Mouse (Mus musculus) NIH3T3 (cell line): ENCODE measurements at regions not wholly inside any gene's neighbourhood (a gene's known extent, or its start where the extent isn't known, plus 50 kb on each side); places are given as distances from the start of the nearest gene placed in this dataset.
A peak's percentile ranks its signal among the peaks of the same experiment; 100 is the strongest.
"Not testable (repeated sequence)": the region's sequence is repeated elsewhere in the genome, so short reads cannot be mapped to it uniquely, and the experiment has no call there.

Experiments used
- DNase-seq: peaks from one replicate; pipeline ENCODE4 v3.0.0-alpha.2; 2012; ENCODE audit warnings: low read depth

DNA sequence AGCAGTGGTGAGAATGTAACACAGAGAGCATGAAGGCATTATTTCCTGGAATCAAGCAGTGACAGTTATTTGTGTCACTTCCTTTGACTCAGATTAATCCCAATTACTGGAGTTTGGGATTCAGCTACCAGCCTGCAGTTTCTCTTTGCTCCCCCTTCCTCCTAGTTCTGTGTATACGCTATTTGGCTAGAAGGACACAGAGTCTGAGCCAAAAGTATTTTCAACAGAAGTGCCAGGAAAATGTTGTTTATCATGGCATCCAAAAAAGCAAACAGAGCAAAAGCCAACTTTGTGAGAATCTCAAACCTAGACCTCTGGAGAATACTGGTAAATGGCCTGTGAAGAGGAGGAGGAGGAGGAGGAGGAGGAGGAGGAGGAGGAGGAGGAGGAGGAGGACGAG lies 600.4 kb downstream of the Crisp4 start:
- peak; percentile 5 for DNase-seq

DNA sequence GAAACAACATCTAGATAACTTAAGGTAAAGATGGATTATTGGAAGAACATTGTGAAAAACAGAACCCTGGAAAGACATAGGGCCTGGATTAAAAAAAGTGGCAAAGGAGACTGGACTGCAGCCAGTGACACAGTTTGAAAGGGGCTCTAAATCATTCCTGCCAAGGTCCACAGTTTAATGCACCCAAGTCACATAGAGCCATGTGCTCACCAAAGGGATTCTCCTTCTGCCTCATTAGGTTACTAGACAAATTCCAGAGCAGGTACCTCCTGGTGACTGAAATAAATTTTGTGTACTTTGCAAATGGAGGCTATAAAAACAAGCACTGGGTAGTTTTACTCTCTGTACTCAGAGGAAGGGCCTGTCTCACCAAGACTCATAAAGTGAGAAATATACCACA lies 607.5 kb downstream of the Crisp4 start:
- no peak for DNase-seq

DNA sequence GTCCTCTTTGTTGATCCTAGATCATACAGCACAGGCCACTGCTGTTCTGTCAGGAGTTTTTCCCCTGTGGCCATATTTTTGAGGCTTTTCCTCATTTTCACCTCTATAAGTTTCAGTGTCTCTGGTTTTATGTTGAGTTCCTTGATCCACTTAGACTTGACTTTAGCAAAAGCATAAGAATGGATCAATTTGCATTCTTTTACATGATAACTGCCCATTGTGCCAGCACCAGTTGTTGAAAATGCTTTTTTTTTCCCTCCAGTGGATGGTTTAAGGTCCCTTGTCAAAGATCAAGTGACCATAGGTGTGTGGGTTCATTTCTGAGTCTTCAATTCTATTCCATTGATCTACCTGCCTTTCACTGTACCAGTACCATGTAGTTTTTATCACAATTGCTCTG lies 614.4 kb downstream of the Crisp4 start:
- not testable (repeated sequence) for DNase-seq

DNA sequence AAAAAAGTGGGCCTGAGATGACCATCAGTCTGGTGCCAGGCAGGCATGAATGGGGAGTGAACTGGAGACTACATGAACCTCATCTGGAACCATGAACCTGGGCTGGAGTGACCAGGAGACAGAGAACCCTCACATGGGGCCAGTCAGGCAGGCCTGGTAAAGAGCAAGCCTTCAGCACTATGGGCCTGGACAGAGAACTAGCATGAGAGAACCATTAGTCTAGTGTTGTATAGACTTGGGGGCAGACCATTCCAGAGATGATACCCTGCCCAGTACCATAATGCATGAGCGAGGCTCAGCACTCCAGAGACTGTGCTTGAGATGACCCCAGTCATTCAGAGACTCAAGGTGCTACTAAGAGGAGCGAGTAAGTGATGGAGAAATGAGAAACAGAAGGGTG lies 625.6 kb downstream of the Crisp4 start:
- DNase-seq = peak; percentile 25

DNA sequence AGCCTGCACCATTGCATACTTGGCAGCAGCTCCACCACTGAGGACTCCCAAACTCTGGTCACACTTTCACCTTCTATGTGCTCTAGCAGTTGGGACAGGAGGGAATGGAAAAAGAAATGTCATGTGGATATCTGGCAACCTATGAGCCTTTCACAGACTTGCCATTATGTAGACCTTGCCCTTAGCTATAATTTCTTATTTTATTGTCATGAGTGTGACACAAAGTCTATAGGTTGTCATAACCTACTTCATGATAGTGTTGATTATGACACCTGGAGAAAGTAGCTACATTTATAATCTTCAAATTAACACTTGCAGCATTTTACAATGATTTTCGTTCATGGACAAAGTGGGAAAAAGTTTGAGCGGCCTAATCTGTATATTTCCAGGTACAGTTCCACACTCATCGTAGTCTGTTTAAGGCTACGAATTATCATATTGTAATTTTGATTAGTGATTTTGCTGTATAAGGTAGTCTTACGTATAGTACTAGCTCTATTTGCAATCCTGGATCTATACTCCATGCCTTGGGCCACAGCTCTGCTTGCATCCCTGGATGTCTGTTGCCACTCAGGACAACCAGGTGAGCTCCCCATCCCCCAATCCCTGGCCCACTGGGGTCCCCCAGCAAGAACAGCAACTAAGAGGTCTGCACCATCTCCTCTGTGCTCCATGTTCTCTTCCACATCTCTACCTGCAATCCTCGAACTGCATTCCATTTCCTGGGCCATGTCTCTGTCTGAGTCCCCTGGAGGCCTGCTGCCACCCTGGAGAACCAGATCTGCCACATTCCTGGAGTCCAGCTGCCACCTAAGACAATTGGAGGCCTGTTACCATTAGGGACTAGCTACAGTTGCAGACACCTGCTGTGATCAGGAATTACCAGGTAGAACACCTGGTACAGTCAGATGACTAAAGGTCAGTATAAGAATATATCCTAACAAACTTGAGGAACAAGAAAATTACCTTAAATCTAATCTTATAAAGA lies 639.3 kb downstream of the Crisp4 start:
- DNase-seq = no peak

DNA sequence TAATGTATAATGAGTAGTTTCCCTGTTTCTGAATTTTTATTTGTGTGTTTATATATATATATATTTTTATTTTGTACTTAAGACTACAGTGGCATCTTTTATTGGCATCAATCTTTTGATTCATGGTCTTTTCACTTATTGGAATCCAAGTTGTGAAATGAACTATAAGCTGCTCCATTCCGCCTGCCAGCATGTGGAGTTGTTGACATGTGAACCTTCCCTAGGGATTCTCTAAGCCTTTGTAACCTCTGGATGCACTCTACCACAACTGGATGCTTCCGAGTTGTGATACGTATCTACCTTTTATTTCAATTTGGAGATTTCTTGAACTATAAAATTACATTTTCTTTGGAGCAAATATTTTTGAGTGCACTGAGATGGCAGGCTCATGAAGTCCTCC lies 652.1 kb downstream of the Crisp4 start:
- DNase-seq = peak; percentile 52

DNA sequence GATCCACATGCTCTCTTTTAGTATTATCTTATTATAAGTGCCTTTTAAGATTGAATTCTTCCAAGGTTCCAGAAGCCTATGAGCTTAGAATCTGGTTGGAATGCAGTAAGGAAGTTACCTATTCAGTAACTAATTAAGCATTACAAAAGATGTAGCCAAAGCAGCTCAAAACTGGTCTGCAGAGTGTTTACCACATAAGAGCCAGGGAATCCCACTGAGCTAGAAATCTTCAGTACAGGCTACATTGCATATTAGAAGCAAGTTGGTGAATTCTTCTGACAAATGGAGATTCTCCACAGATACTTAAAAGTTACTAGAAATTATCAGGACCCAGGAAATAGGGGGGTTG lies 655.9 kb downstream of the Crisp4 start:
- not testable (repeated sequence) for DNase-seq

DNA sequence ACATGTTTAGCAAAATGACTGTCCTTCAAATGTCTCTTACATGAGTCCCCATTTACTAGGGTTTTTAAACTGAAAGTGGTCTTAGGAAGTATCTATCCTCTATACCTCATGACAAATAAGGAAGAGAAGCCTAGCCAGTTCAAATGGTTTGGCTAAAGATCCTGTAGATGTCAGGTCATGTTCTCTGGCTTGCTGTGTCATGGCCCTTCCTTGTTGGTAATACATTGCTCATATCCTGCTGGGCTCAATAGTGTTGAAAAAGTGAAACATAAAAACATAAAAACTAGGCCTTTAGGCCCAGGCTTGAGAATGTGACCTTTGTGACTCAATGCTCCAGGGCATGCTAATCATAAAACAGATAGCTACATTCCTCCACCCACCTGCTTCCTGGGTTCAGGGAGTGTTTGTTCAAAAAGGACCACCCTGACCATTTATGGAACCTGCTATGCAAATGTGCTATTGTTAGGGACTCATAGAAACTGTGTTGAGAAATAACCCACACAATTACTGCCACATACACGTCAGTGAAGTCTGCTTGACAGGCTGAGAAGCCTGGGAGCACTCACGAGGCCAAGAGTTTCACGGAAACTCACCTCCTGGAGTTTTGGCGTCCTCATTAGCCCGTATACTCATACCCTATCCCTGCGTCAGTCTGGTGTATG lies 656.4 kb downstream of the Crisp4 start:
- DNase-seq = peak; percentile 61

DNA sequence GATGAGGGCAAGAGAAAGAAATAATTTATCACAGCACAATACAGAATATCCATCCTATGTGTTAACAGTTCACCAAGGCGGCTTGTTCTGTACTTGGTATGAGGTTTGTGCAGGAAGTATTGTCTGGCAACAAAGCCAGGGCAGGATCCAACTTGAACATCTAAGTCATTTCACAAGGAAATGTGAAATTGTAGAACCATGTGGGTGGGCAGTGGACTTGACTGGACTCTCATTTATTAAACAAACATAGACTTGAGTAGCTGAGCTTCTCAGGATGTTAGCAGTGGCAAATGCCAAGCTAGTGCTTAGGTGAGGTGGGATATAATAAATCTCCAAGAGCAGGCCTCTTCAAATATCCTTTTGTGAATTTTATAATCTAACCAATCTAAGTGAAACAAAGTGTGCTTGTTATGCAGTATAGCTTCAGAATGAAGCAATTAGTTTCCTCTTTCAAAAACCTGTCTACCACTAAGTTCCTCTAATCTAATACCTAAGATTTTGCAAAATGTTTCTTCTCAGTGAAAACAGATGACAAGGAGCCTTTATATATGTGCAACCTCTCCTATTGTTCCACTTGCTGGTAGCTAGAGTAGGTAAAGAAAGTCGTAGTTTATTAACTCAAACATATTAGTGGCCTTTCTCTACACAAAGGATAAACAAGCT lies 694.4 kb downstream of the Crisp4 start:
- no peak for DNase-seq

DNA sequence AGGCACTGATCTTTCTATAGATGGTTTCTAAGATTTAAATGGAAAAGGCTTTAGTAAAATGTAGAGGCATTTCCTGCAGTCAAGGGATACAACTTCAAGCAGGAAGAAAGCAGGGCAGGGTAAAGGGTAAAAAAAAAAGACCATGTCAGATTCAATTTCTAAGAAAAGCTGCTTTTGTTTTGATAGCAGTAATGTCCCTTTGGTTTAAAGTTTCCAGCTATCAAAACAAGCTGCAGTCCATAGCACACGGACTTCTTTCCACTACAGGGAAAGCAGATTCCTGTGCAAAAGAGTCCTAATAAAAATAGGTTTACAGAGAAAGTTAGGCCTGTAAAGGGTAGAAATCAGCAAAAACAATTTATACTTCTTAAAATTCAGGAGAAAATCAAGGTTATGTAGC lies 695.0 kb downstream of the Crisp4 start:
- DNase-seq = no peak

DNA sequence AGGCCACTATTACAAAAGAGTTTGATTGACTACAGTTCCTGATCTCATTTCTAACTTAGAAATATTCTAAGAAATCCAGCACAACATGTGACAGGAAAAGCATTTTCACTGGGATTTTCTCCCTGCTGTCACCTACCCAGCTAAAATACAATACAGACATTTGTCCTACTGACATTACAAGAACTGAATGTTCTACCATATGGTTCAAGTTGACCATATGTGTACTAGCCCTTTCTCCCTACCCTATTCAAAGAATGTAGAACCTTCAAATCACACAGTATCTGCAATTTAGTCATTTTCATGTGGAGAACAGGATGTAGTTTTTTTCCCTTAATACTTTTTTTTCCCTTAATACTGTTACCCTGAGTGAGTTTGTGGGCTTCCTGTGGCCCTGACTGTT lies 695.4 kb downstream of the Crisp4 start:
- DNase-seq = no peak

DNA sequence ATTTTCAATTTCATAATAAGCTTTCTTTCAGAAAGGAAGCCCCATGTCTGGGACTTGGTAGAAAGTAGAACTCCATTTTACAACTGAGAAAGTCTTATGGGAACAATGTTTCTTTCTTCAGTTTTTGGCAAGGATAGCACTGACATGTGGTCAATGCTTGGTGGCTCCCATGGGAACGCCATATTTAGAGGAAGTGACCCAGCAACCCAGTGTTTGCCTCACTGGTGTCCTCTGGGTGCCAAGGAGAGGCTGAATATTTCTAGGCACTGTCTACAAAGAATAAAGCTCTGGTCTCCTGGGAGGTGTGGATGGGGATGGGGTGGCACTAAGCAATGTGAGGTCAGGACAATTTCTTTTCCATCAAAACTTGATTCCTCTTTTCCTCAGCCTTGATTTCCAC lies 696.4 kb downstream of the Crisp4 start:
- peak; percentile 21 for DNase-seq

DNA sequence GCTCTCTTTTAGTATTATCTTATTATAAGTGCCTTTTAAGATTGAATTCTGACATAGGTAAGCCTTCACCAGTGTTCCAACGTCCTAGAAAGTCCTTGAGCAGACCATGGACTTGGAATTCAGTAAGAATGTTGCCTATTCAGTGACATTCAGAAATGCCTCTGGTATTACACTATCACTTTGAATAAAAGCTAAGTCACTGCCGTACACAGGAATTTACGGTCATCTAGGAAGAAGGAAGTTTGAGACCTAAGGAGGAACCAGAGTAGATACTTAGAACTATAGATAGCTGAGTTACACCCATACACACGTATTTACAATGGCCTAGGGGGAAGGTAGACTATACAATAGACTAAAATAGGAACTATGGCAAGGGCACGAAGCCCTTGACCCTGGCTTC lies 711.6 kb downstream of the Crisp4 start:
- DNase-seq = not testable (repeated sequence)

DNA sequence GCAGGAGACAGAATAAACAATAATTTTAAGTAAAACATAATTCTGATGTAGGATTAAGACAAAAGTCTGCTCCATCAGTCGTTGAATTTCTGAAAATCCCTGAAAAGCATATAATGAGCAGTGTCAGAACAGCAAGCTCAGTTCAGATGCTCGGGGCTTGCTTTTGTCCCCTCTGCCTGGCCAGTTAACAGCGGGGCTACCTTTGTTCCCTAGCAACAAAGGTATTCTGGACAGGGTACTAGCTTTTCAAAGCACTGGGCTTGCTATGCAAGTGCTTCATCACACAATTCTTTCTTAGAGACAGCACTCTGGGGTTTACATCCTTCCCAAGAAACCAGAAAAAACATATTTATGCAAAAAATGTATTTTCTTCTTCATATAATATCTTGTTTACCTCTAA lies 729.7 kb downstream of the Crisp4 start:
- DNase-seq = no peak

DNA sequence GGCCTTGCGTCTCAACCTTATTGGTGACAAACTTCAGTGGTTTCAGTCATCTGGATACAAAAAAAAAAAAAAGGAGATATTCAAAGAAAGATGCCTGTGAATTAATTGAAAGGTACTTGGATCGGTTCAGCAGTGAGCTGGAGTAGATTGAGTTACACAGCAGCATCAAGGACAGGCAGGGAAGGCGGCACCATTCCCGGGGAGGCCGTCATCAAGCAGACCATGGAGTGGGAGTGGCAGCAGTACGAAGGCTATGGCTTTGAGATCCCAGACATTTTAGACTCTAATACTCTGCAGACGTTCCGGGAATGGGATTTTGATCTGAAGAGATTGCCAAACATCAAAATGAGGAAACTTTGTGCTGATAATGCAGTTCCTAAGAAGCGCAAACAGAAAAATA lies 750.8 kb downstream of the Crisp4 start:
- DNase-seq = no peak

DNA sequence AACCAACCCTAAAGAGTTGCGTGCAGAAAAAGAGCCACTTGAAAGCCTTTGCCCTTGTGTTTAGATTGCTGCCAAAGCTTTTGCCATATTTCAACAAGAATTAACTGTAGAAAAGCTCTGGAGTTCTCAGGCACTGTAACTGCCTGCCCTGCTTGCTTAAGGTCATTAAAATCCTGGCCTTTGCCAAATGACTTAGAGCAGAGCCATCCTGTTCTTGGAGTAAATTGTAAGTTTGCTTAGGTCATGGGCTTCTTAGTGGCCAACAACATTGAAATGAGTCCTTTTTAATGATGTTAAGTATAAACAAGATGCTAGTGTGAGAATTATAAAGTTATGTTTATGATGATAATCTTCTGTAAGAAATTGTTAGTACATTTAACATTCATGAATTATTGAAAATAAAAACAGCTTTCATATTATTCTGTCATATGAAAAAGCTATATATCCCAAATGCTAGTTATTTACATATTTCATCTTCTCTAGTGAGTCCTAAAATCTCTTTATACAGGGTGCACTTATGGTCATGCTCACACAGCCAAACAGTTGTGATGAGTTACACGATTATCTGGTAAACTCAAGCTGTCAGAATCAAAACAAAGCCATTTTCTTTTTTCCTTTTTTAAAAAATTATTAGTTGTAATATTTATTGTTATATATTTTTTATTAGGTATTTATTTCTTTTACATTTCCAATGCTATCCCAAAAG lies 753.4 kb downstream of the Crisp4 start:
- DNase-seq = no peak

DNA sequence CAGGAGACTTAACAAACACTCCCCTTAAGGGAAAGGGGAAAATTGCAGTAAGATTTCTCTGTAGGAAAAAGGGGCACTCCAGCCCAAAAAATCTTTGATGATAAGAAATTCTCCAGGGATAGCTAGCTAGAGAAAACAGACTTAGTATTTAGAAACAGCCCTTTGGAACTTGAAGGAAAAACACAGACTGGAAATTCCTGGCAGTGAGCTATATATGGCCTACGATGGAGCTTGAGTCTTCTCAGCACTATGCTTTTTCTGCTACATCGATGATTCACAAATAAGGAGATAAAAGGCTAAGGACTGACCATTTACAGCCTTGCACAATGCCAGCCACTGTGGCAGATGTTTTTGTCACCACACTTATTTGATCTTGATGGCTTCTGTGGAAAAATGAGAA lies 768.1 kb downstream of the Crisp4 start:
- DNase-seq = no peak

DNA sequence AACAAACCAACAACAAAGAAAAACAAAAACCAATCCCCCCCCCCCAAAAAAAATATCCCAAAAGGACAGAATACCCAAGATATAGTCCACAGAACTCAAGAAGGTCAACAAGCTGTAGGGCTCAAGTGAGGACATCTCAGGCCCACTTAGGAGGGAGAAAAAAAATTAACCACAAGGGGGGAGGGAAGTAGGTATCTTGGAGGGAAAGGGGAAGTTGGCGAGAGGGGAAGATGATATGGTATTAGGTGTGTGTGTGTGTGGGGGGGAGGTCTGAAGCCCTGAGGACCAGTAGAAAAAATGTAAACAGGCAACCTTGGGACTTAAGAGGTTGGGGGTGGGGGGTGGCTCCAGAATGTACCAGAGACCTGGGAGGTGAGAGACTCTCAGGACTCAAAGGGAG lies 797.4 kb downstream of the Crisp4 start:
- no peak for DNase-seq

DNA sequence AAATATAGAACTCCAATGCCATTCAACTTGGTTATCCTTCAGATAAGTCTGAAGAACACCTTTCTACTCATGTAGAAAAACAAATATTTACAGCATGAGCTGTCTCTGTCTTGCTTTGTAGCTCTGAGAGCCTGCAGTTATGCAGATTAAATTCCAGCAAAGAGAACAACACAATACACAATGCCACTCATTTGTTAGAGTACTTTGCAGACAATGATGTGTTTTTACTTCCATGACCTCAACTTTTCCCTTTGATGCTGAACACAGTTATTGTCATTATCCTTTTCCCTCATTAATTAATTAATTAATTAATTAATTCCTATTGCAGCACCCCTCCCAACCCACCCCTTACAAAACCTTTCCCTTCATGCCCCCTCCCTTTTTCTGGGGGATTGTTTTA lies 807.9 kb downstream of the Crisp4 start:
- no peak for DNase-seq

DNA sequence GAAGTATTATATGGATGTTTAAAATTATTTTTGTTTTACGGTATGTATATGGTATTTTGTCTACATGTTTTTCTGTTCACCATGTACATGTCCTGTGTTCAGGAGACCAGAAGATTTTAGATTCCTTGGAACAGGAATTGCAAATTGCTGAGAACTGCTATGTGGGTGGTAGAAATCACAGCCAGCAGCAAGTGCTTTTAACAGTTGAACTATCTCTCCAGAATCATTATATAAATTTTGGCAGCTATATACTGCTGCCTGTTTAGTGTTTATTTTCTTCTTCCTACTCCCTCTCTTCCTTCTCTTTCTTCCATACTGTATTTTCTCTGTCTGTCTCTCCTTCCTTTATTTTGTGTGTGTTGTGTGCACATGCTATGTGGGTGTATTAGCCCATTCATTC lies 834.3 kb downstream of the Crisp4 start:
- not testable (repeated sequence) for DNase-seq

DNA sequence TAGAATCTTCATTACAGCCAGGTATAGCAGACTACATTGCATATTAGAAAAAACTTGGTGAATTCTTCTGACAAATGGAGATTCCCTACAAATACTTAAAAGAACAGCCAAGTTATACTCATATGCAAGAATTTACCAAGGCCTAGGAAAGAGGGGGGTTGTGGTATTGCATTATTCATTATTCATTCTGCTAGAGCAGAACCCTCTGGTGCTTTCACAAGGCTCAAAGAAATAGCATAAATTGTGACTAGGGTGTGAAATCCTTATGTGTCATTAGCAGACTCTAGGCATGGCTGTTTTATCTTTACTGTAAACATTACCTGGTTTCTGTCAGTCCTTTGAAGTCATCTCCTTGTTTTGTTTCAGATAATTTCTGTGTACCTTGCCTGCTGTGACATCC lies 835.8 kb downstream of the Crisp4 start:
- not testable (repeated sequence) for DNase-seq
